Mouse (Mus musculus): Measurements from ENCODE around the gene Fbxl16.
"Not testable (repeated sequence)": the region's sequence is repeated elsewhere in the genome, so short reads cannot be mapped to it uniquely, and the experiment has no call there.

The Fbxl16 gene

DNA sequence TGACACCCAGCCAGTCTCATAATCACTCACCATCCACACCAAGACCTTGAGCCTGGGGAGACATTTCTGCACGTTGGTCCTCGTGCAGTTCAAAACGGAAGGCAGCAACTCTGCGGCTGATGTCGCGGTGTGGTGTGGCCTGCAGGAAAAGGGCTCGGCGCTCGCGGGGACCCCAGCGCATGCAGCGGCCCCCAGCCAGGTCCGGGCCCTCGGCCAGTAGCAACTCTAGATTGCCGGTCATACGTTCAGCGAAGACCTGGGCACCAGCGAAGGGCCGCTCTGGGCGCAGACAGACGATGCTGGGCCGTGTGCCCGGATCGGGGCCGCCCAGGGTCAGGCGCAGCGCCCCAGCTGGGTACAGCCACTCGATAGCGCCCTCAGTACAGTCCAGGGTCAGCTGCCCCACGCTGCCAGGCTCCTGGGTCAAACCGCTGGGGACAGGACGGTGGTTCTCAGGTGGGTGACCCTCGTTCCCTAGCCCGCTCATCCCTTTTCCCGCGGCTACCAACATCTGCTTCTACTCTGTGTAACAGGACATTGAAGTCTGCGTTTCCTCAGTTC lies 12.6 kb upstream of the Fbxl16 start:
- DNase-seq: peak; percentile 52 to 72

DNA sequence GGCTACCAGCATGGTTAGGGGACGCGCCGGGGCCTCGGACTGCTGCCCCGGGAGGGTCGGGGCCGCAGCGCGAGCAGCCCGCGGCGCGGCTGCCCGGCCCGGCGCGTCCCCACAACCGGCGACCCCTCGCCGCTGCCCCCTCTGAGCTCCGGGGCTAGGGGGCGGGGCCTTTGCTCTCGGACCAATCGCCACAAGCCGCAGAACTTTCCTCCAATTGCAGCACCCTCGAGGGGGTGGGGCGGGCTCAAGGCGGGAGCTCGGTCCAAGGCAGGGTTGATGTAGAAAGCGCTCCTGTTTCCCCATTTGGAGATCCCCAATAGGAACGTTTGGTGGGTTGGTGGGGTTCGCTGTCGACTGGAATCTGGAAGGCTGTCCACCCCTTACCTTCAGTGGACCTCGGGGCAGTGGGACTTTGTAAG lies 11.9 kb upstream of the Fbxl16 start, which contains the start of gene Metrn:
TSS of gene Metrn (minus strand) at position 186 of the 419 bp plus-strand sequence.
- peak; percentile 92 to 97 for DNase-seq

GRCm38 (mm10) chr17:25801029-25801428 lies 7.9 kb upstream of the Fbxl16 start:
- DNase-seq: peak; percentile 80 to 81

GRCm38 (mm10) chr17:25802825-25803517 lies 5.9 kb upstream of the Fbxl16 start:
- DNase-seq: no peak

DNA sequence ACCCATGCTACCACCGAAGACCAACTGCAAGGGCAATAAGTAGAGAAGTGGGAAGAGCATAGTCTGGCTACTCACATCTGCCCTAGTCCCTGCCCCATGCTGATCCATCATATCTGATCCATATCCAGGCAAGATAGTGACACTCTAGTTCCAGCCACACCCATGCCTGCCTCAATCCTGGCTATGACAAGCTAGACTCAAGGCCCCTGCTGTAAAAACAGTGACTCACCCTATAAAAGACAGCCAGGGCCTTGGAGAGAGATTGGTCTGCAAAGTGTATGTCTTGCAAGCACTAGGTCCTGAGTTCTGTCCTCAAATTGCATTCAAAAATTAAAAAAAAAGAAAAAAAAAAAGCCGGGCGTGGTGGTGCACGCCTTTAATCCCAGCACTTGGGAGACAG lies 2.4 kb upstream of the Fbxl16 start:
- no peak for DNase-seq

DNA sequence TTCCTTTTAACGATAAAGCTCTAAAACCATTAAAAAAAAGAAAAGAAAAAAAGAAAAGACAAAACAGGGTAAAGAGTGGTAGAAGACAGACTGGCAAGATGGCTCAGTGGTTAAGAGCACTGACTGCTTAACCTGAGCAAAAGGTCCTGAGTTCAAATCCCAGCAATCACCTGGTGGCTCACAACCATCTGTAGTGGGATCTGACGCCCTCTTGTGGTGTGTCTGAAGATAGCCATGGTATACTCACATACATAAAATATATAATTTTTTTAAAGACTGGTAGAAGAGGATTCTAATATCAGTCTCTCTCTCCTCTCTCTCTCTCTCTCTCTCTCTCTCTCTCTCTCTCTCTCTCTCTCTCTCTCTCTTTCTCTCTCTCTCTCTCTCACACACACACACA lies 1.4 kb upstream of the Fbxl16 start:
- DNase-seq: not testable (repeated sequence)

- DNase-seq: no peak
Observed at GRCm38 (mm10) chr17:25808028-25808427, 857 bp upstream of the Fbxl16 start.

- no peak for DNase-seq
Observed at GRCm38 (mm10) chr17:25809606-25810340, 888 bp downstream of the Fbxl16 start.

GRCm38 (mm10) chr17:25810890-25811289 lies 2.0 kb downstream of the Fbxl16 start:
- no peak for DNase-seq

DNA sequence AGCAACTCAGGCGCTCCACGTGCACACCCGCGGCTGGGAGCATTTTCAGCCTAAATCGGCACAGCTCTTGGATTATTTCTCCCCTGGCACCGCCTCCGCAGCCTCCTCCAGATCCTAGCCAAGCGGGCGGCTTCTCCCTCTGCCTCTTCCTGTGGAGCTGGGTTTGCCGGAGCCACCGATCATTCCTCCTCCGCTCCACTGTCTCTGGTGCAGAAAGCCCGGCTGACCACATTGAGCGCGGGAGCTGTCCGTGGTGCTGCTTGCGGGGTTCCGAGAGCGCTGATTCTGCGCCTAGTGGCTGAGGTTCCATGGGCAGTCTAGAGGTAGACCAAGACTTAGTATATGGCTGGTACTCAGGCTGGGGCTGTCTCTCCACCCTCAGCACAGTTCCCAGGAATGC lies 4.6 kb downstream of the Fbxl16 start:
- peak; percentile 83 to 95 for DNase-seq

GRCm38 (mm10) chr17:25817662-25818061 lies 8.8 kb downstream of the Fbxl16 start:
- no peak for DNase-seq

GRCm38 (mm10) chr17:25818851-25819780 lies 10.2 kb downstream of the Fbxl16 start:
- DNase-seq: peak in 1 of 2 experiments; percentile 36

- peak; percentile 79 to 82 for DNase-seq
Observed at GRCm38 (mm10) chr17:25823452-25823851, 14.6 kb downstream of the Fbxl16 start, which contains the start of gene Wdr24. Gene Wdr24, plus strand, starts transcription at chr17:25823627.

DNA sequence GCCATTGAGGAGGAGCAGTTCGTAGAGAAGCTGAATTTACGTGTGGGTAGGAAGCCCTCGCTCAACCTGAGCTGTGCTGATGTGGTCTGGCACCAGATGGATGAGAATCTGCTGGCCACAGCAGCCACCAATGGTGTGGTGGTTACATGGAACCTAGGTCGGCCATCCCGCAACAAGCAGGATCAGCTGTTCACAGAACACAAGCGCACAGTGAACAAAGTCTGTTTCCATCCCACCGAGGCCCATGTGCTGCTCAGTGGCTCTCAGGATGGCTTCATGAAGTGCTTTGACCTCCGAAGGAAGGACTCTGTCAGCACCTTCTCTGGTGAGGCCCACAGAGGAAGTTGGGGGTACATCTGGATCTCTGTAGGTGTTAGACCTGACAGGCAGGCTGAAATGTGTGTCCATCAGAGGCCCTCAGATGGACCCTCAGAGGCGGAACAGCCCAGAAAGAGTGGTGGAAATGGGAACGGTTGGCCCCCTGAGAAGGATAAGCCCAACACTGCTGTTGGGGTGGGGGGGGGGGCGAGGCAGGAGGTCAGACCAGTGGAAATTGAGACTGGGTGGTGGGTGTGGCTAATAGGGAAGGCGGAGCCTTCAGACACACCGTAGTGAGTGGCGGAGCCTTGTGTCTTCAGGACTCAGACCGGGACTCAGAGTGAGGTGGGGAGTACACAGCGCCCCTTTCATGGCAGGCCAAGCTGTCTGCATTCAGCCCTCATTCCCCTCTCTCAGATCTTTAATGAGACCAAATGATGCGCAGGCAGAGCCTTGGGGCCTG lies 15.7 kb downstream of the Fbxl16 start:
- no peak for DNase-seq

DNA sequence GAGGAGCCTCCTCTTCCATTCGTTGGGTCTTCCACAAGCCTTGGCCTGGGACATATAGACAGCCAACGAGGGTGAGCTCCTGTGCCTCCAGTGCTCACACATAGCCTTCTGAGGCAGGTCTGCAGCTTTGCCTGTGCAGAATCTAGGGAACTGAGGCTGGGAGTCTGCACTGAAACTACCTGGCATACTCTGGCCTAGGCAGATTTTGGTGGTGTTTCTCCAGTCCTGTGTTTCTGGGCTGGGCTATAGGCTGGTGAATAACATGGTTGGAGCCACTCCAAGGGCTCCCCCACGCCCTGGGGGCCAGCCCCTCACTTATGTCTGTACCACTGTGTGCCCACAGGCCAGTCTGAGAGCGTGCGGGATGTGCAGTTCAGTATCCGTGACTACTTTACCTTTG lies 16.4 kb downstream of the Fbxl16 start:
- DNase-seq: no peak

GRCm38 (mm10) chr17:25825984-25826570 lies 17.2 kb downstream of the Fbxl16 start:
- no peak for DNase-seq

GRCm38 (mm10) chr17:25827011-25827410 lies 18.1 kb downstream of the Fbxl16 start:
- no peak for DNase-seq

GRCm38 (mm10) chr17:25827546-25828222 lies 18.8 kb downstream of the Fbxl16 start:
- DNase-seq: no peak

- no peak for DNase-seq
Observed at GRCm38 (mm10) chr17:25828223-25828594, 19.3 kb downstream of the Fbxl16 start.

GRCm38 (mm10) chr17:25828712-25829557 lies 20.1 kb downstream of the Fbxl16 start, which contains the start of gene Jmjd8:
Gene Jmjd8, plus strand, starts transcription at chr17:25828867.
- DNase-seq: peak; percentile 85 to 89

All from kidney, postnatal 36 days (tissue).